Mouse (Mus musculus): Measurements from ENCODE around the gene Cdh1. TPM values are rescaled to one million over a fixed set of nuclear protein-coding genes. Genes with fewer than 3 reads are reported as not detected.

Gene Cdh1
- total and polyA plus RNA-seq, 3 experiments, result 0.13 TPM; not detected in 2

GRCm38 (mm10) chr8:106563691-106564182, 39.4 kb upstream of the Cdh1 start (continued):
- TF ChIP-seq CHD1 (IDR thresholded peaks at IDR 0.05; ENCODE audit: low read depth, low read length), result peak; percentile 87; the same call in 1 of the 2 replicates
- no peak for TF ChIP-seq NRF1 (IDR thresholded peaks at IDR 0.05; ENCODE audit: low read depth, low read length)
- TF ChIP-seq ZMIZ1 (IDR thresholded peaks at IDR 0.05; ENCODE audit: low read depth, low read length), result no peak
- no peak for TF ChIP-seq KAT2A (IDR thresholded peaks at IDR 0.05; ENCODE audit: insufficient replicate concordance, low read length)
- no peak for TF ChIP-seq SMC3 (IDR thresholded peaks at IDR 0.05; ENCODE audit: low read depth, low read length)
- peak; percentile 59 for TF ChIP-seq EP300 (IDR thresholded peaks at IDR 0.05; ENCODE audit: low read length)
- TF ChIP-seq USF2 (conservative IDR thresholded peaks at IDR 0.05; ENCODE audit: low read depth, low read length), result no peak
- 0 out of 2 replicates have a peak, but pooled peaks have one; percentile 16 for TF ChIP-seq CHD2 (IDR thresholded peaks at IDR 0.05; ENCODE audit: low read length)
- peak; percentile 82 for TF ChIP-seq IRF4 (IDR thresholded peaks at IDR 0.05; ENCODE audit: low read depth, low read length)
- TF ChIP-seq POLR2A (IDR thresholded peaks at IDR 0.05; ENCODE audit: low read depth, low read length), result peak; percentile 31; the same call in 1 of the 2 replicates
- TF ChIP-seq JUN (IDR thresholded peaks at IDR 0.05; ENCODE audit: insufficient read depth, low read depth, low read length), result no peak
- TF ChIP-seq HCFC1 (IDR thresholded peaks at IDR 0.05; ENCODE audit: low read depth, low read length), result peak; percentile 12; the same call in 1 of the 2 replicates
- peak; percentile 7; the same call in 1 of the 2 replicates for TF ChIP-seq MAFK (IDR thresholded peaks at IDR 0.05; ENCODE audit: insufficient replicate concordance, low read length)
- TF ChIP-seq NELFE (IDR thresholded peaks at IDR 0.05; ENCODE audit: low read depth, low read length), result no peak
- no peak for TF ChIP-seq ZNF384 (IDR thresholded peaks at IDR 0.05; ENCODE audit: low read depth, low read length)
- TF ChIP-seq ZKSCAN1 (IDR thresholded peaks at IDR 0.05; ENCODE audit: borderline replicate concordance, low read depth, low read length), result no peak
- peak; percentile 25; the same call in 1 of the 2 replicates for TF ChIP-seq TCF12 (IDR thresholded peaks at IDR 0.05; ENCODE audit: low read depth, low read length)

GRCm38 (mm10) chr8:106569006-106569405, 34.1 kb upstream of the Cdh1 start:
- Histone ChIP-seq H3K9me3 (replicated peaks; ENCODE audit: low read length) (no peaks in the 10 kb centered on the region), H3K36me3 (replicated peaks in 1 of 2; ENCODE audit: control insufficient read depth in 1 of 2, insufficient read depth in 1 of 2, low read length in 1 of 2) (no peaks in the 10 kb centered on the region), H3K9ac (ENCODE audit: insufficient read depth, low read depth) (no peak overlapping the region), H3K4me2 (ENCODE audit: insufficient read depth, low read depth, poor library complexity, severe bottlenecking) (no peak overlapping the region), H3K4me1 (ENCODE audit: control insufficient read depth in 1 of 2, insufficient read depth in 2 of 2) (peaks cover 4 to 21% of the 10 kb centered on the region in 2 experiments; a peak in 2 of 4 replicates), H3K79me2 (replicated peaks; ENCODE audit: control insufficient read depth, extremely low read depth, insufficient read depth, poor library complexity, severe bottlenecking) (no peaks in the 10 kb centered on the region), H3K27ac (ENCODE audit: insufficient read depth, low read depth) (no peak overlapping the region), H3K4me3 (replicated peaks in 1 of 3; ENCODE audit: low read depth in 2 of 3, low read length in 2 of 3, poor library complexity in 1 of 3) (no peak overlapping the region), H3K27me3 (replicated peaks) (peaks cover 1% of the 10 kb centered on the region)
- TF ChIP-seq MYC (IDR thresholded peaks at IDR 0.05; ENCODE audit: low read depth, low read length) (no peak), ELF1 (IDR thresholded peaks at IDR 0.05; ENCODE audit: low read depth, low read length) (no peak), SMC3 (IDR thresholded peaks at IDR 0.05; ENCODE audit: low read depth, low read length) (no peak), ETS1 (conservative IDR thresholded peaks at IDR 0.05; ENCODE audit: low read depth, low read length) (no peak), PAX5 (IDR thresholded peaks at IDR 0.05; ENCODE audit: low read length) (no peak), ZMIZ1 (IDR thresholded peaks at IDR 0.05; ENCODE audit: low read depth, low read length) (no peak), JUN (IDR thresholded peaks at IDR 0.05; ENCODE audit: insufficient read depth, low read depth, low read length) (no peak), TCF12 (IDR thresholded peaks at IDR 0.05; ENCODE audit: low read depth, low read length) (no peak), TBP (conservative IDR thresholded peaks at IDR 0.05; ENCODE audit: low read depth, low read length) (no peak), IRF4 (IDR thresholded peaks at IDR 0.05; ENCODE audit: low read depth, low read length) (no peak), POLR2A (IDR thresholded peaks at IDR 0.05; ENCODE audit: low read depth, low read length) (no peak), E2F4 (IDR thresholded peaks at IDR 0.05; ENCODE audit: insufficient replicate concordance, low read depth, low read length) (no peak), MEF2A (IDR thresholded peaks at IDR 0.05; ENCODE audit: borderline replicate concordance, low read depth, low read length) (no peak), MXI1 (IDR thresholded peaks at IDR 0.05; ENCODE audit: low read depth, low read length) (no peak), USF2 (conservative IDR thresholded peaks at IDR 0.05; ENCODE audit: low read depth, low read length) (no peak)
- no peak for DNase-seq (ENCODE audit: extremely low read depth)
- dilution Hi-C loops (cut with MboI; ENCODE audit: extremely low pct_ligation_motif_present, extremely low pct_unique_long_range_greater_than_20kb, low sequenced_read_pairs), result no loop called here
- in situ Hi-C loops (cut with MboI; ENCODE audit: low pct_ligation_motif_present, low pct_unique_long_range_greater_than_20kb, low sequenced_read_pairs), result no loop called here
